Mouse (Mus musculus) C2C12 (cell line): ENCODE results near the gene Gm47985. TPM values are rescaled to one million over a fixed set of nuclear protein-coding genes. Genes with fewer than 3 reads are reported as not detected.

Experiments
- H3K27me3 ChIP-seq: one replicate; pipeline ENCODE4 v1.6.1; 2011; ENCODE audit not compliant: control insufficient read depth, insufficient read depth, insufficient read length
- H3K36me3 ChIP-seq: one replicate; pipeline ENCODE4 v1.6.1; 2011; ENCODE audit not compliant: control insufficient read depth, insufficient read depth
- H3K4me3 ChIP-seq: one replicate; pipeline ENCODE4 v1.5.1; 2011; ENCODE audit warnings: mild to moderate bottlenecking, control low read depth; ENCODE audit not compliant: poor library complexity, insufficient read depth, severe bottlenecking
- H3K79me2 ChIP-seq: one replicate; pipeline ENCODE4 v1.6.1; 2011; ENCODE audit not compliant: control insufficient read depth, insufficient read depth
- H3K79me3 ChIP-seq: one replicate; pipeline ENCODE4 v1.6.1; 2011; ENCODE audit warnings: low read depth, control low read depth
- H3ac ChIP-seq: one replicate; pipeline ENCODE3; 2011; ENCODE audit warnings: low read depth; ENCODE audit not compliant: control insufficient read depth, insufficient read length
- CEBPB ChIP-seq: IDR thresholded peaks from one replicate; pipeline ENCODE4 v1.6.1; 2011; ENCODE audit warnings: low read depth, mild to moderate bottlenecking, control low read depth, moderate library complexity
- CTCF ChIP-seq: IDR thresholded peaks from one replicate; pipeline ENCODE4 v1.5.1; 2011; ENCODE audit not compliant: control insufficient read depth, insufficient read depth, insufficient read length
- FOSL1 ChIP-seq: IDR thresholded peaks from one replicate; pipeline ENCODE4 v1.8.0; 2011; ENCODE audit warnings: mild to moderate bottlenecking, low read length; ENCODE audit not compliant: poor library complexity, insufficient read depth, severe bottlenecking
- MAX ChIP-seq: IDR thresholded peaks from one replicate; pipeline ENCODE4 v1.6.1; 2011; ENCODE audit warnings: mild to moderate bottlenecking, control low read depth
- MYOD1 ChIP-seq: IDR thresholded peaks from one replicate; pipeline ENCODE4 v1.6.1; 2011; ENCODE audit warnings: low read depth; ENCODE audit not compliant: control insufficient read depth, insufficient read length
- MYOG ChIP-seq: IDR thresholded peaks from one replicate; pipeline ENCODE4 v1.6.1; 2011; ENCODE audit not compliant: control insufficient read depth, insufficient read length; ENCODE audit errors: extremely low read depth
- USF1 ChIP-seq: IDR thresholded peaks from one replicate; pipeline ENCODE4 v1.6.1; 2011; ENCODE audit warnings: low read depth, mild to moderate bottlenecking, control low read depth, moderate library complexity
- polyA plus RNA-seq: library from polyadenylated mRNA; unstranded; fragments of >200 nt; fragmentation: generic; extraction: Trizol; gene quantifications from one replicate; pipeline ENCODE4 v1.2.1, GENCODE M21; 2012; ENCODE audit warnings: missing spikeins

The Gm47985 gene
- polyA plus RNA-seq, 1 experiment = 0.07 TPM

DNA sequence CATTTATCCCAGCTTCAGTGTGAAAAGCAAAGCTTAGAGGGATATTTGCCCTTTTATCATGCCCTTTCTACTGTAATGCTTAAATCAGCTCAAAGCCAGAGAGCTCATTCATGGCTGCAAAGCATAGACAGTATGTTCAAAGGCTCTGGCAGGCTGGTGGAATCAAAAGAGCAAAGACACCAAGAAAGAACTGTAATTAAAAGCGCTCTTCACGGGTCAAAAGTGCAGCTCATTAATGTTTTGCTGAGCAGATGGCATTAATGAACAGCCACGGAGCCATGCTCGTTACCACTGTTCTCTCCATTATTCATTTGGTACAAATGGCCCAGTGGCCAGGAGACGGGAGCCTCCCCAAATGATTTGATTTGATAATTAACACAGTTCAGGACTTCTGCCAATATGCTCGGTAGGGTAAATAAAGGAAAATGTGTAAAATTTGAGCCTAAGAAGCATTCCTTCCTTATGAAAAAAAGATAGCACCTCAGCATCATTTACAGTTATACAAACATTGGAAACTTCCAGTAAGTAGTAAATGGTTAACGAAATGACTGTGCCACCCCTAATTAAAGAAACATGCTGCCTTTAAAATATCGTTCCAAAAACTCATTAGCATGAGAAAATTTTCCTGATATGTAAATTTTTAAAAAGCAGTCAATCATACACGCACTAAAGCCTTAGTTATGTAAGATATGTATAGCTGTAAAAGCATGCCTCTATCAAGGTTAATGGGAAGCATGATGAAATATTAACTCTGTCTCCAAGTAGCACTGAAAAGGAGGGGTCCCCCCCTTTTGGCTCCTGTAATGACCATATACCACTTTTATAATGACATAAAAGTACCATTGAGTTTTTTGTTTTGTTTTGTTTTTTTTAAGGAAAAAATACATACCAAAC is 24.1 kb upstream of the Gm47985 start:
- no peaks in the 10 kb centered on the region for H3K79me2 ChIP-seq
- no peaks in the 10 kb centered on the region for H3K36me3 ChIP-seq
- H3K27me3 ChIP-seq = no peaks in the 10 kb centered on the region
- H3ac ChIP-seq = no peak overlapping the region
- H3K79me3 ChIP-seq = no peaks in the 10 kb centered on the region
- no peak overlapping the region for H3K4me3 ChIP-seq
- TF ChIP-seq MAX (no peak), MYOG (no peak), CEBPB (no peak)

DNA sequence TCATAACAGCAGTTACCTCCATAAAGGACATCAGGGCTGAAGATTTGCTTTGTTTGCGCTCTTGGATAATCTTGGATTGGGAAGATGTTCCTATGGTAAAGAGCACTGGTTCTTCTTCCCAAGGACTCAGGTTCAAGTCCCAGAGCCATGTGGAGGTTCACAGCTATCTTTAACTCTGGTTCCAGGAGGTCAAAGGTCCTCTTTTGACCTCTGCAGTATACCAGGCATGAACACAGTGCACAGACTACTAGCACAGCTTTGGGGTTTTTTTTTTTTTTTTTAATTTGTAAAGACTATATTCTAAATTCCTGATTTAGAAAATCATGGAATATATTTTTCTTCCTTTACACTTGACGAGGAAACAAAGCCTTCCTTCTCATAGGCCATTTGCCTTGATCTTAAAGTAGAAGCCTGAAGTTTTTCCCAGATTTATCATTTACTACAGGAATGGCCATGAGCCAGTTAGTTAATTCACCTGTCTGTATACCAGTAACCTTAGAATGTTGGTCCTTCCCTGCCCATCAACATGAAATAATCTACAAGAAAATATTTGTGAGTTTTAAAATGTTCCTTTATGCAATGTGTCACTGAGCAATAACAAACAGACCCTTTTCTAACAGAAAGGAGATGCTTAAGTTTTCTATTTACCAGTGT is 23.4 kb upstream of the Gm47985 start:
- Histone ChIP-seq H3K79me2 (no peaks in the 10 kb centered on the region), H3ac (no peak overlapping the region), H3K79me3 (no peaks in the 10 kb centered on the region), H3K4me3 (no peak overlapping the region), H3K27me3 (no peaks in the 10 kb centered on the region), H3K36me3 (no peaks in the 10 kb centered on the region)
- TF ChIP-seq MYOG (no peak), USF1 (no peak), MYOD1 (no peak)

DNA sequence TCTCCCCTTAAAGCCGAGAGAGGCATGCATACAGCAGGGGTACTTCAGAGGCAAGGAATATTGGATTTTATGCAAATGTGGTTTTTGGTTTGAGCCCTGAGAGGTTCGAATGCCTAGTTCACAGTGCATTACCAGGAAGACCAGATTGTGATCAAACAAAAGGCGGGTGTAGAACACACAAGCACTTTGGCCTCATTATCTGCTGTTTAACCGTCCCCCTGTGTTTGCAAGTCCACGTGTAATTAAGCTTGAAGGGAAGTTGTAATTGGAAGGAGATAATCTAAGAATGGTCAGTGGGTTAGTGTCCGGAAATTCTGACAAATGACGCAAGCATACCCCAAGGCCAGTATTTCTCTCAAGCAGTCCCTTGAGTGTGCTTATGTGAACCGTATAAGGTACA is 16.3 kb upstream of the Gm47985 start:
- Histone ChIP-seq H3K79me2 (no peaks in the 10 kb centered on the region), H3K79me3 (no peaks in the 10 kb centered on the region), H3K36me3 (no peaks in the 10 kb centered on the region), H3K27me3 (no peaks in the 10 kb centered on the region), H3ac (no peak overlapping the region), H3K4me3 (no peak overlapping the region)
- TF ChIP-seq CEBPB (no peak), USF1 (no peak), MAX (no peak), FOSL1 (no peak)

DNA sequence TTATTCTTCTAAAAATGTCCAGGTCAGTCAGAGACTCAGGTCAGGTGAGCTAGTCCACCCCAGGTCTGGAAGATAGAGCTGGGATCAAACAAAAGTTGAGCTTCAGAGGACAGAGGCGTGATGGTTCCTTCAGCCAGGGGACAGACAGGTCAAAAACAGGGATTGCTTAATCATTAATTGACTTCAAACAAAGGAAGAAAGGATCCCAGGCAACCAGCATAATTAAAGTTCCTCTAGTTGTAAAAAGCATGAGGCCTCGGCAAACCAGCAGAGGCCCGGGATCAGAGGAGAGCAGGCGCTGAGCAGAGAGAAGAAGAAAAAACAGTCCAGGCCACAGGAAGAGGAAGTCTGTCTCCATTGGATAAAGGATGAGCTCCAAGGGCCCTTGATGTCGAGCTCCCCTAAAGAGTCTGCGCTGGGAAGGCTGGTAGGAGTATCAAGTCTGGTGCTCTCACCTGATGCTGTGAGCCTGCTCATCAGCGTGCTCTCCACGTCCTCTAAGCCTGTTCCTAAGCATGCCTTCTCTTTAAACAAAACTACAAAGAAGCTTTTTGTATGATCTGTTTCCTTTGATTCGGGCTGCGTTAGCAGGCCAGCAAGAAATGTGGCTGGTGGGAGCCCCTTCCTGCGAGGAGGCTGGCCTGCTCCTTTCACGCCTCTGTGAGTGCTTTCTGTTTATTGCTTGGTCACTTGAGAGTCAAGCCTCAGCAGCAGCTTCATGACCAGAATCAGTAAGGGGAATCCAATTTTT is 14.9 kb upstream of the Gm47985 start:
- Histone ChIP-seq H3ac (no peak overlapping the region), H3K36me3 (no peaks in the 10 kb centered on the region), H3K27me3 (no peaks in the 10 kb centered on the region), H3K79me3 (no peaks in the 10 kb centered on the region), H3K79me2 (no peaks in the 10 kb centered on the region), H3K4me3 (no peak overlapping the region)
- no peak for TF ChIP-seq MYOG
- TF ChIP-seq FOSL1 = no peak
- TF ChIP-seq MYOD1 = no peak
- TF ChIP-seq CTCF = no peak
- no peak for TF ChIP-seq USF1
- TF ChIP-seq MAX = no peak
- TF ChIP-seq CEBPB = no peak

DNA sequence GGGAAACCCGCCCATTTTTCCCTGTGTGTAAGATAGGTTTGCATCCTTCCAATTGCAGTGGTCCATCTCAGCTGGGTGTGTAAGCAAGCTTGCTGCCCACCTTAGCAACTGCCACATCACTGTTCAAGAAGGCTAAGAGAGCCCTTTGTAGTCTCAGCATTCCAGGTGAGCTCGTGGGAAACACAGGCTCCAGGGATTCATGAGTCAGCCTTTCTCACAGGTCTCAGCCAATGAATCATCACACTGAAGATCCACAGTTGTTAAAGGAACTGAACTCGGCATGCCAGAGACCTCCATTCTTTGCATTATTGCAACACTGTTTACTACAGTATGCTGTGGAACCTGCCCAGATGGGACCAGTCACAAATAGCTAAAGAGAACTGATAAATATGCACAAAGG is 13.7 kb upstream of the Gm47985 start:
- H3K36me3 ChIP-seq = no peaks in the 10 kb centered on the region
- H3K4me3 ChIP-seq = no peak overlapping the region
- TF ChIP-seq MYOG = no peak
- TF ChIP-seq CEBPB = peak; percentile 63
- TF ChIP-seq FOSL1 = no peak
- no peaks in the 10 kb centered on the region for H3K79me2 ChIP-seq
- no peak overlapping the region for H3ac ChIP-seq
- H3K79me3 ChIP-seq = no peaks in the 10 kb centered on the region
- H3K27me3 ChIP-seq = no peaks in the 10 kb centered on the region
